Comparison of ENCODE assay signal across 19 mouse cellular contexts in genomic region chr1:191402506-191402905, GRCm38 (mm10). TPM values are rescaled to one million over a fixed set of nuclear protein-coding genes. Genes with fewer than 3 reads are reported as not detected.
DNase-seq lines count a peak whose midpoint lies in the region; ATAC-seq and TF ChIP-seq lines count a peak whose summit lies in the region.
"Had no signal": no experiment of that assay in that cellular context is flagged by ENCODE, and none has a peak within 500 bp of the region (broad histone marks: within the 10 kb centered on the region; RNA-seq: fewer than 3 reads in every experiment).

No protein-coding gene starts in this region.

- WGBS in liver, postnatal 0 days (ENCODE audit: insufficient replicate concordance), result 46% methylated on average over 7 of the region's 7 CpGs
- WGBS in liver, embryonic 12.5 days (ENCODE audit: insufficient replicate concordance), result 55% methylated on average over 7 of the region's 7 CpGs

- no peak for ATAC-seq in liver, postnatal 0 days
- ATAC-seq in liver, embryonic 12.5 days, result no peak
- ATAC-seq: activated CD4-positive, CD25-positive, alpha-beta regulatory T cell, adult 4 months; forebrain, postnatal 0 days; hindbrain, postnatal 0 days; lung, postnatal 0 days; Patski had no signal

- peak; percentile 52 for DNase-seq in heart, adult 11 months
- no peak for DNase-seq in heart, postnatal 14 days
- no peak for DNase-seq in liver, postnatal 0 days
- peak; percentile 63 for DNase-seq in naive thymus-derived CD4-positive, alpha-beta T cell, adult 2 months (ENCODE audit: low read depth)
- DNase-seq in adrenal gland, postnatal 4 days (ENCODE audit: low spot score in 2 of 2), result no peak
- no peak for DNase-seq in urinary bladder, postnatal 14 days (ENCODE audit: low spot score)
- DNase-seq: adrenal gland, postnatal 14 days; cerebellum, adult 8-10 months; forebrain, postnatal 0 days; gastrocnemius, postnatal 10 days; kidney, adult 9 months; kidney, postnatal 4 days had no signal

- peak overlapping the region; percentile 13; the same call in 1 of the 2 replicates for H3K4me3 ChIP-seq in liver, postnatal 0 days (ENCODE audit: low read depth, low read length)
- H3K4me3 ChIP-seq in liver, embryonic 12.5 days, result no peak overlapping the region
- H3K4me3 ChIP-seq: embryonic facial prominence, embryonic 13.5 days; neural tube, embryonic 12.5 days had no signal

- 0 out of 2 replicates have a peak overlapping the region, but pooled peaks have one; percentile 52 for H3K27ac ChIP-seq in liver, postnatal 0 days (ENCODE audit: low read depth)
- H3K27ac ChIP-seq in liver, embryonic 12.5 days, result no peak overlapping the region
- H3K27ac ChIP-seq: embryonic facial prominence, embryonic 13.5 days; hindbrain, postnatal 0 days; neural tube, embryonic 12.5 days had no signal

- no peak overlapping the region for H3K9ac ChIP-seq in liver, postnatal 0 days (replicated peaks)
- H3K9ac ChIP-seq in liver, embryonic 12.5 days, result no peak overlapping the region
- H3K9ac ChIP-seq: embryonic facial prominence, embryonic 13.5 days; forebrain, postnatal 0 days; neural tube, embryonic 12.5 days had no signal

- H3K4me1 ChIP-seq in liver, postnatal 0 days (ENCODE audit: insufficient read depth), result 0 out of 2 replicates have a peak, but pooled peaks cover 2% of the 10 kb centered on the region
- peaks cover 3% of the 10 kb centered on the region; the same call in 1 of the 2 replicates for H3K4me1 ChIP-seq in liver, embryonic 12.5 days
- H3K4me1 ChIP-seq: neural tube, embryonic 12.5 days had no signal

- TF ChIP-seq CTCF in liver, postnatal 0 days (IDR thresholded peaks at IDR 0.05; ENCODE audit: low read depth), result no peak

- H3K4me2 ChIP-seq in liver, postnatal 0 days (ENCODE audit: low read depth, low read length), result peak overlapping the region; percentile 16; the same call in 1 of the 2 replicates
- H3K4me2 ChIP-seq in liver, embryonic 12.5 days, result no peak overlapping the region
- H3K4me2 ChIP-seq: embryonic facial prominence, embryonic 13.5 days; neural tube, embryonic 12.5 days had no signal

- no peaks in the 10 kb centered on the region for H3K36me3 ChIP-seq in liver, postnatal 0 days (replicated peaks; ENCODE audit: insufficient read depth, low read length)
- H3K36me3 ChIP-seq in liver, embryonic 12.5 days, result no peaks in the 10 kb centered on the region
- H3K36me3 ChIP-seq: embryonic facial prominence, embryonic 13.5 days; neural tube, embryonic 12.5 days had no signal

- intact Hi-C loops in heart, postnatal 14 days (cut with DNase I), result loop anchor here (10.0 kb wide), 1 partner anchor 412 kb away; no protein-coding TSS in a partner anchor

- no peak for TF ChIP-seq EP300 in liver, postnatal 0 days (IDR thresholded peaks at IDR 0.05; ENCODE audit: low read depth)

- H3K27me3 ChIP-seq in liver, postnatal 0 days (ENCODE audit: insufficient read depth, low read length), result no peaks in the 10 kb centered on the region
- H3K27me3 ChIP-seq in liver, embryonic 12.5 days (replicated peaks), result peaks cover 17% of the 10 kb centered on the region
- H3K27me3 ChIP-seq: Patski had no signal

- H3K9me3 ChIP-seq in liver, postnatal 0 days (ENCODE audit: low read length), result no peaks in the 10 kb centered on the region
- H3K9me3 ChIP-seq in liver, embryonic 12.5 days (replicated peaks), result no peaks in the 10 kb centered on the region
- H3K9me3 ChIP-seq: embryonic facial prominence, embryonic 13.5 days; neural tube, embryonic 12.5 days had no signal

RNA-seq across cellular contexts. Expression of gene Ppp2r5a, which starts 0.6 kb away (rescaled TPM):
- total RNA-seq in heart, postnatal 14 days (2021), result 100 to 1,000 TPM; 116 to 118 TPM
- 27.1 and 30.7 TPM in 2 replicates for polyA plus RNA-seq in liver, postnatal 0 days (2015; fragmentation: Nextera tagmentation; extraction: Ambion mirVana)
- polyA plus RNA-seq in liver, embryonic 12.5 days (2016; fragmentation: Nextera tagmentation; extraction: Ambion mirVana), result 33.1 and 33.9 TPM in 2 replicates
- total RNA-seq in adrenal gland, postnatal 4 days (2021), result 100 to 1,000 TPM; 105 to 107 TPM

Comparison
In these comparisons a context has a peak if more than half of its experiments do, and no peak if none do; other contexts are left out.
1. DNase-seq: peak in heart, adult 11 months (single experiment) and naive thymus-derived CD4-positive, alpha-beta T cell, adult 2 months (single experiment); none in heart, postnatal 14 days (0 of 2), liver, postnatal 0 days (single experiment), adrenal gland, postnatal 4 days (0 of 2) and urinary bladder, postnatal 14 days (single experiment).